Mouse (Mus musculus): Measurements from ENCODE around the gene Slc33a1. TPM values are rescaled to one million over a fixed set of nuclear protein-coding genes. Genes with fewer than 3 reads are reported as not detected.

Gene Slc33a1
- polyA plus RNA-seq (2015; fragmentation: Nextera tagmentation; extraction: Ambion mirVana): 15.4 TPM in 2 replicates

GRCm38 (mm10) chr3:63964100-63964921 is at the start of gene Slc33a1:
Gene Slc33a1 (minus strand): TSS chr3:63964768.
- WGBS: under 1% methylated on average over 68 of the region's 69 CpGs
- ATAC-seq: peak; percentile 97
- peak within 1 kb of the TSS; percentile 88 for H3K27ac ChIP-seq

GRCm38 (mm10) chr3:63988722-63989440 is 24.3 kb upstream of the Slc33a1 start:
- WGBS: 94% methylated on average over 3 of the region's 3 CpGs
- no peak overlapping the region for H3K27ac ChIP-seq
- no peak overlapping the region for H3K9ac ChIP-seq (replicated peaks)
- H3K4me1 ChIP-seq (replicated peaks): no peaks in the 10 kb centered on the region
- no peak for ATAC-seq
- H3K27me3 ChIP-seq: no peaks in the 10 kb centered on the region
- no peak overlapping the region for H3K4me3 ChIP-seq (replicated peaks)
- H3K4me2 ChIP-seq (replicated peaks): no peak overlapping the region
- no peaks in the 10 kb centered on the region for H3K9me3 ChIP-seq
- H3K36me3 ChIP-seq: peaks cover 58% of the 10 kb centered on the region

More at GRCm38 (mm10) chr3:63964100-63964921, at the start of gene Slc33a1:
- Histone ChIP-seq H3K27me3 (peaks cover 15% of the 10 kb centered on the region), H3K9me3 (no peaks in the 10 kb centered on the region), H3K4me2 (replicated peaks) (peak within 1 kb of the TSS; percentile 72), H3K4me1 (replicated peaks) (peaks cover 28% of the 10 kb centered on the region), H3K4me3 (replicated peaks) (peak within 1 kb of the TSS; percentile 91), H3K36me3 (no peaks in the 10 kb centered on the region), H3K9ac (replicated peaks) (peak within 1 kb of the TSS; percentile 90)

GRCm38 (mm10) chr3:63986656-63987055 is 22.1 kb upstream of the Slc33a1 start:
- H3K27me3 ChIP-seq: no peaks in the 10 kb centered on the region
- no peak overlapping the region for H3K4me3 ChIP-seq (replicated peaks)
- no peak for ATAC-seq
- H3K27ac ChIP-seq: no peak overlapping the region
- no peaks in the 10 kb centered on the region for H3K9me3 ChIP-seq
- H3K4me1 ChIP-seq (replicated peaks): no peaks in the 10 kb centered on the region
- H3K9ac ChIP-seq (replicated peaks): no peak overlapping the region
- H3K4me2 ChIP-seq (replicated peaks): no peak overlapping the region
- WGBS: 93% methylated on average over 1 of the region's 1 CpGs
- H3K36me3 ChIP-seq: peaks cover 54% of the 10 kb centered on the region

DNA sequence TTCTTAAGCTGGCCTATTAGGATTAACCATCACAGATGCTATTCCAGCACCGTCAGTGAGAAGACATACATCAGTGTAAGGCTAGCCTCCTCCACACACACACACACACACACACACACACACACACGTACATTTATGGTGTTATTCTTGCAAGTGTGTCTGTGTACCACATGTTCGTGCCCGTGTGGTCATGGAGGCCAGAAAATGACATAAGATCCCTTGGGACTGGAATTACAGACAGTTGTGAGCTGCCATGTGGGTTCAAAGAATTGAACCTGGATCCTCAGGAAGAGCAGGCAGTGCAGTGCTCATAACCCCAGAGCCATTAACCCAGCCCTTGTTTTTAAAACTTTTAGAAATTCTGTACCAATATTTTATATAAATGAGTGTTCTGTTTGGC is 13.3 kb upstream of the Slc33a1 start:
- Histone ChIP-seq H3K4me2 (replicated peaks) (peak overlapping the region; percentile 67; the same call in 1 of the 2 replicates), H3K4me1 (replicated peaks) (peaks cover 24% of the 10 kb centered on the region), H3K27me3 (no peaks in the 10 kb centered on the region), H3K27ac (no peak overlapping the region), H3K9ac (replicated peaks) (no peak overlapping the region), H3K9me3 (no peaks in the 10 kb centered on the region), H3K4me3 (replicated peaks) (0 out of 2 replicates have a peak overlapping the region, but pooled peaks have one; percentile 91), H3K36me3 (peaks cover 21% of the 10 kb centered on the region)
- 72% methylated on average over 4 of the region's 4 CpGs for WGBS
- no peak for ATAC-seq

- H3K27me3 ChIP-seq: no peaks in the 10 kb centered on the region
- WGBS: under 1% methylated on average over 66 of the region's 67 CpGs
- H3K27ac ChIP-seq: peak within 1 kb of the TSS; percentile 90
- no peaks in the 10 kb centered on the region for H3K9me3 ChIP-seq
- H3K9ac ChIP-seq (replicated peaks): peak within 1 kb of the TSS; percentile 95
- H3K4me1 ChIP-seq (replicated peaks): peaks cover 24% of the 10 kb centered on the region
- H3K4me2 ChIP-seq (replicated peaks): peak within 1 kb of the TSS; percentile 67
- peaks cover 11% of the 10 kb centered on the region for H3K36me3 ChIP-seq
- H3K4me3 ChIP-seq (replicated peaks): peak within 1 kb of the TSS; percentile 91
- peak; percentile 99 for ATAC-seq
Observed at GRCm38 (mm10) chr3:63975955-63976908, 11.7 kb upstream of the Slc33a1 start, which contains the start of gene Gmps. Gene Gmps (plus strand): TSS chr3:63976106.

DNA sequence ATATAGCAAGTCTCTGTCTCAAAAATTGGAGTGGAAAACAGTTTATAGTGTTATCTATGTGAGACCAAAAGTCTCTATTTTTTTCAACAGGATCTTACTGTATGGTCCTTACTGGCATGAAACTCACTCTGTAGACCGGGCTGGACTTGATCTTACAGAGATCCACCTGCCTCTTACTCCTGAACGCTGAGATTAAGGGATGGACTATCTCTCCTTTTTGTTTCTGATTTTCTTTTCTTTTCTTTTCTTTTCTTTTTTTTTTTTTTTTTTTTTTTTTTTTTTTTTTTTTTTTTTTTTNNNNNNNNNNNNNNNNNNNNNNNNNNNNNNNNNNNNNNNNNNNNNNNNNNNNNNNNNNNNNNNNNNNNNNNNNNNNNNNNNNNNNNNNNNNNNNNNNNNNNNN is 1.4 kb upstream of the Slc33a1 start:
- no peaks in the 10 kb centered on the region for H3K36me3 ChIP-seq
- no peak overlapping the region for H3K4me2 ChIP-seq (replicated peaks)
- H3K9ac ChIP-seq (replicated peaks): no peak overlapping the region
- ATAC-seq: no peak
- no peak overlapping the region for H3K27ac ChIP-seq
- no peak overlapping the region for H3K4me3 ChIP-seq (replicated peaks)
- peaks cover 27% of the 10 kb centered on the region for H3K4me1 ChIP-seq (replicated peaks)
- peaks cover 15% of the 10 kb centered on the region for H3K27me3 ChIP-seq
- 74% methylated on average over 2 of the region's 2 CpGs for WGBS
- H3K9me3 ChIP-seq: no peaks in the 10 kb centered on the region

- peak overlapping the region; percentile 91 for H3K4me3 ChIP-seq (replicated peaks)
- H3K4me1 ChIP-seq (replicated peaks): peaks cover 28% of the 10 kb centered on the region
- H3K9me3 ChIP-seq: no peaks in the 10 kb centered on the region
- ATAC-seq: no peak
- H3K36me3 ChIP-seq: no peaks in the 10 kb centered on the region
- 81% methylated on average over 6 of the region's 6 CpGs for WGBS
- no peak overlapping the region for H3K9ac ChIP-seq (replicated peaks)
- peak overlapping the region; percentile 4; the same call in 1 of the 2 replicates for H3K27ac ChIP-seq
- H3K27me3 ChIP-seq: peaks cover 15% of the 10 kb centered on the region
- H3K4me2 ChIP-seq (replicated peaks): peak overlapping the region; percentile 72
Observed at GRCm38 (mm10) chr3:63964922-63965249, 318 bp upstream of the Slc33a1 start.

DNA sequence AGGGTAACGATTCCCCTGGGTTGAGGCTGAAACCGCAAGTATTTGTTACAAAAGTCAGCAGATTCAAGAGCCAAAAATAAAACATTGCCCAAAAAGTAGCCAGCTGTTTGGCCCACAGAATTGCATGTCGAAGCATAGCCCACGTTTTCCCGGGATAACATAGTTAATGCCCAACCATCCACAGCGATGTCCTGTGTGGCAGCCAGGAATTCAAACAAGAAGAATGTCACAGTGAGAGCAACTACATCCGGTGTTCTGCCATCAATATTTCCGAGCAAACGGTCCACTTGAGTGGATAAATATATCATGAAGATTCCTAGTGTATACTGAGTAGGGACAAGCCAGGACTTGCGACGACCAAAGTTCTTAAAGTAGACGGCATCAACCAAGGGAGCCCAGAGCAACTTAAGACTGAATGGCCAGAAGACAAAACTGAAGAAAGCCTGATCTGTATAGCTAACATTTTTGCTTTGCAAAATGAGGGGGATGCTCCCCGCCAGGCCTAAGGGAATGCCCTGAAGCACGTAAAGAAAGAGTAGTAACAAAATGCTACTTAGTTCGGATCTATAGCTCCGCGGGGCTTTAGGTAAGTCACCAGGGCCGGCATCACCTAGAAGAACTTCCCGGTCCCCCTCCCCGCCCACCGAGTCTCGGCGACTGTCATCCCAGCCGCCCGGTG is 1.0 kb downstream of the Slc33a1 start:
- Histone ChIP-seq H3K9me3 (no peaks in the 10 kb centered on the region), H3K4me2 (replicated peaks) (peak overlapping the region; percentile 72), H3K9ac (replicated peaks) (peak overlapping the region; percentile 90), H3K4me1 (replicated peaks) (peaks cover 28% of the 10 kb centered on the region), H3K4me3 (replicated peaks) (peak overlapping the region; percentile 91), H3K27ac (peak overlapping the region; percentile 88), H3K27me3 (peaks cover 13% of the 10 kb centered on the region), H3K36me3 (no peaks in the 10 kb centered on the region)
- 9% methylated on average over 25 of the region's 25 CpGs for WGBS
- ATAC-seq: no peak

GRCm38 (mm10) chr3:63949837-63950236 is 14.7 kb downstream of the Slc33a1 start:
- Histone ChIP-seq H3K9me3 (no peaks in the 10 kb centered on the region), H3K4me2 (replicated peaks) (no peak overlapping the region), H3K27me3 (no peaks in the 10 kb centered on the region), H3K9ac (replicated peaks) (no peak overlapping the region), H3K4me1 (replicated peaks) (no peaks in the 10 kb centered on the region), H3K27ac (no peak overlapping the region), H3K4me3 (replicated peaks) (no peak overlapping the region), H3K36me3 (peaks cover 4% of the 10 kb centered on the region; the same call in 1 of the 2 replicates)
- 84% methylated on average over 3 of the region's 3 CpGs for WGBS
- no peak for ATAC-seq

DNA sequence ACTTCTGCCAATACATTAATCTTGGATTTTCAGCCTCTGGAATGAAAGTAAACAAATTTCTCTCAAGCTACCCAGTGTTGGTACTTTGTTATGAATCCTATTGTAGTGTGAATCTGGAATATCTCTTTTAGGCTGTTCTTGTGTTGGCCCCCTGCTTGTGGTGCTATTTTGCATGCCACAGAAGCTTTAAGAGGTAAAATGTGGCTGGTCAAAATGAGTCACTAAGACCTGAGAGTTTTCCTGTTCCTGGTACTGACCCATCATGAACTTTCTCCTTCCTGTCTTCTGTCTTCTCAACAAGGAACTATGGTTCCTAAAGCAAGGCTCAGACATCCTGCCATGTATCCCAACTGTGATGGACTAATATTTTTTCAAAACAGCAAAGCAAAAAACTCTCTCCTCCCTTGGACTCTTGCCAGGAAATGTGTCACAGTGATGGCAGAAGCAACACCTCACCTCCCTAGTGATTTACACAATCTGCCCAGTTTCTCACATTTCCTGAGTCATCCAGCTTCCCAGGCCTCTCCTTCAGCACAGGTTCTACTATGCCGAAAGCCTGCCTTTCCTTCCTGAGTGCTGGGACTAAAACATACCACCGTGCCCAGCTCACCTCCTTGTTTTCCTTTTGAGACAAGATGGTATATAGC is 23.2 kb downstream of the Slc33a1 start:
- no peak for ATAC-seq
- no peaks in the 10 kb centered on the region for H3K9me3 ChIP-seq
- no peak overlapping the region for H3K27ac ChIP-seq
- H3K4me2 ChIP-seq (replicated peaks): no peak overlapping the region
- H3K4me3 ChIP-seq (replicated peaks): no peak overlapping the region
- H3K4me1 ChIP-seq (replicated peaks): no peaks in the 10 kb centered on the region
- H3K9ac ChIP-seq (replicated peaks): no peak overlapping the region
- peaks cover 12% of the 10 kb centered on the region for H3K36me3 ChIP-seq
- no peaks in the 10 kb centered on the region for H3K27me3 ChIP-seq
- 91% methylated on average over 2 of the region's 2 CpGs for WGBS

DNA sequence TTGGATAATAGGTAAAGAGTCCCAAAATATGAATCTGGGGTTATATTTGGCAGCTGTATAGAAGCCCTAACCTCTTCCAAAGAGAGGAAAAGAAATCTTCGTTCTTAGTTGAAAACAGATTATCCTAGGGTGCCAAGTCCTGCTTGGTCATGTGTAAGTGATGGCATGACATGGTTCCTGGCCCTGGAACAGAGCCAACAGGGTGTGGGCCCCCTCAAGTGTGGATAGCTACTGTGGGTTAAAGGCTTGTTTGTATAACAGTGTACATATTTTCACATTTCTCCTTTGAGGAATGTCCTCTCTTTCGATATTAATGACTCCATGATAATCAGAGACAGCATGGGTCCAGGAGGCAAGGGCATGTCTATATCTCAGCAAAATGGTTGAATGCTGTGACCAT is 25.6 kb downstream of the Slc33a1 start:
- ATAC-seq: no peak
- Histone ChIP-seq H3K36me3 (peaks cover 6% of the 10 kb centered on the region), H3K9ac (replicated peaks) (no peak overlapping the region), H3K9me3 (no peaks in the 10 kb centered on the region), H3K4me1 (replicated peaks) (no peaks in the 10 kb centered on the region), H3K27ac (no peak overlapping the region), H3K27me3 (no peaks in the 10 kb centered on the region), H3K4me2 (replicated peaks) (no peak overlapping the region), H3K4me3 (replicated peaks) (no peak overlapping the region)
- 91% methylated on average over 2 of the region's 2 CpGs for WGBS

All from midbrain, embryonic 13.5 days (tissue).